Mouse (Mus musculus) lung, adult 2 months (tissue): ENCODE measurements around the gene Pnp.
"Not testable (repeated sequence)": the region's sequence is repeated elsewhere in the genome, so short reads cannot be mapped to it uniquely, and the experiment has no call there.

Source experiments
- CTCF ChIP-seq: fragments of 200-500 bp; IDR thresholded peaks from 2 replicates; pipeline ENCODE4 v1.5.1; 2011; ENCODE audit warnings: mild to moderate bottlenecking, low read length, control low read depth; ENCODE audit not compliant: insufficient read depth
- POLR2A ChIP-seq: fragments of 200-500 bp; IDR thresholded peaks from 2 replicates; pipeline ENCODE4 v1.6.1; 2011; ENCODE audit warnings: low read depth, mild to moderate bottlenecking, control low read depth, low read length, borderline replicate concordance; ENCODE audit errors: extremely low read depth

GRCm38 (mm10) chr14:50958289-50958995 is 27.6 kb downstream of the Pnp start:
- TF ChIP-seq POLR2A, CTCF: not testable (repeated sequence)
